Mouse (Mus musculus) CH12.LX (cell line): ENCODE results near the gene Tnfrsf12a. TPM values are rescaled to one million over a fixed set of nuclear protein-coding genes. Genes with fewer than 3 reads are reported as not detected.

Experiments used
- DNase-seq: peaks from one replicate; pipeline ENCODE4 v3.0.0-alpha.2; 2013; ENCODE audit errors: extremely low read depth
- H3K27ac ChIP-seq: 2 replicates; pipeline ENCODE4 v1.5.1; 2012; ENCODE audit warnings: low read depth, mild to moderate bottlenecking, control low read depth, moderate library complexity; ENCODE audit not compliant: insufficient read depth
- H3K27me3 ChIP-seq: replicated peaks from 2 replicates; pipeline ENCODE3; 2012; ENCODE audit warnings: inconsistent platforms
- H3K36me3 ChIP-seq, 2 experiments: replicated peaks in 1 of 2; 2 replicates each; pipeline versions ENCODE3 to v1.6.1; 2012; ENCODE audit warnings: inconsistent platforms in 1 of 2, low read length in 1 of 2, mild to moderate bottlenecking in 1 of 2, mixed read lengths in 1 of 2, moderate library complexity in 1 of 2; ENCODE audit not compliant: control insufficient read depth in 1 of 2, insufficient read depth in 1 of 2
- H3K4me1 ChIP-seq, 2 experiments: 2 replicates each; pipeline ENCODE4 v1.6.1; 2012; ENCODE audit warnings: inconsistent platforms in 1 of 2, moderate library complexity in 1 of 2; ENCODE audit not compliant: insufficient read depth in 2 of 2, control insufficient read depth in 1 of 2
- H3K4me2 ChIP-seq: 2 replicates; pipeline ENCODE4 v1.6.1; 2012; ENCODE audit warnings: low read depth, mild to moderate bottlenecking, control low read depth; ENCODE audit not compliant: poor library complexity, insufficient read depth, severe bottlenecking
- H3K4me3 ChIP-seq, 3 experiments: fragments of 150-350 bp in 1 of 3; sonication (generic) in 1 of 3; replicated peaks in 1 of 3; 2 replicates each; pipeline versions ENCODE3 to v1.5.1; 2011 to 2012; ENCODE audit warnings: low read depth in 2 of 3, low read length in 2 of 3, mild to moderate bottlenecking in 2 of 3, moderate library complexity in 2 of 3, control low read depth in 1 of 3, improper control_type of control experiment in 1 of 3, inconsistent platforms in 1 of 3, mixed read lengths in 1 of 3; ENCODE audit not compliant: poor library complexity in 1 of 3
- H3K79me2 ChIP-seq: replicated peaks from 2 replicates; pipeline ENCODE4 v1.6.1; 2012; ENCODE audit warnings: mild to moderate bottlenecking, moderate library complexity; ENCODE audit not compliant: control insufficient read depth, poor library complexity, insufficient read depth, severe bottlenecking; ENCODE audit errors: extremely low read depth
- H3K9ac ChIP-seq: 2 replicates; pipeline ENCODE4 v1.6.1; 2012; ENCODE audit warnings: low read depth, mild to moderate bottlenecking, control low read depth, moderate library complexity; ENCODE audit not compliant: insufficient read depth
- H3K9me3 ChIP-seq: replicated peaks from 2 replicates; pipeline ENCODE3; 2012; ENCODE audit warnings: low read length, inconsistent platforms, mixed read lengths
- CHD2 ChIP-seq: IDR thresholded peaks from 2 replicates; pipeline ENCODE4 v1.6.1; 2011; ENCODE audit warnings: low read length, improper control_type of control experiment
- CTCF ChIP-seq, 2 experiments: IDR thresholded peaks in 1 of 2; conservative IDR thresholded peaks in 1 of 2; 2 replicates each; pipeline ENCODE4 v1.5.1; 2011 to 2012; ENCODE audit warnings: low read depth in 2 of 2, low read length in 2 of 2, improper control_type of control experiment in 1 of 2, inconsistent platforms in 1 of 2, mild to moderate bottlenecking in 1 of 2, moderate library complexity in 1 of 2
- E2F4 ChIP-seq: IDR thresholded peaks from 2 replicates; pipeline ENCODE4 v1.6.1; 2011; ENCODE audit warnings: low read depth, low read length, improper control_type of control experiment; ENCODE audit not compliant: insufficient replicate concordance
- ELF1 ChIP-seq: IDR thresholded peaks from 2 replicates; pipeline ENCODE4 v1.6.1; 2014; ENCODE audit warnings: low read depth, mild to moderate bottlenecking, inconsistent platforms, low read length, improper control_type of control experiment
- EP300 ChIP-seq: IDR thresholded peaks from 2 replicates; pipeline ENCODE4 v1.6.1; 2011; ENCODE audit warnings: low read length, improper control_type of control experiment
- HCFC1 ChIP-seq: IDR thresholded peaks from 2 replicates; pipeline ENCODE4 v1.6.1; 2012; ENCODE audit warnings: low read depth, mild to moderate bottlenecking, inconsistent platforms, low read length, improper control_type of control experiment
- JUN ChIP-seq: IDR thresholded peaks from 2 replicates; pipeline ENCODE4 v1.6.1; 2011; ENCODE audit warnings: low read depth, mild to moderate bottlenecking, low read length, improper control_type of control experiment, moderate library complexity; ENCODE audit not compliant: insufficient read depth
- JUND ChIP-seq: conservative IDR thresholded peaks from 2 replicates; pipeline ENCODE4 v1.6.1; 2011; ENCODE audit warnings: low read depth, low read length, improper control_type of control experiment
- MAFK ChIP-seq: IDR thresholded peaks from 2 replicates; pipeline ENCODE4 v1.6.1; 2011; ENCODE audit warnings: low read length, improper control_type of control experiment; ENCODE audit not compliant: insufficient replicate concordance
- MEF2A ChIP-seq: IDR thresholded peaks from 2 replicates; pipeline ENCODE4 v1.6.1; 2014; ENCODE audit warnings: low read depth, mild to moderate bottlenecking, inconsistent platforms, low read length, improper control_type of control experiment, borderline replicate concordance
- MYC ChIP-seq: IDR thresholded peaks from 2 replicates; pipeline ENCODE4 v1.6.1; 2011; ENCODE audit warnings: low read depth, mild to moderate bottlenecking, improper control_type of control experiment, low read length
- NELFE ChIP-seq: IDR thresholded peaks from 2 replicates; pipeline ENCODE4 v1.6.1; 2011; ENCODE audit warnings: low read depth, low read length, improper control_type of control experiment
- RAD21 ChIP-seq: IDR thresholded peaks from 2 replicates; pipeline ENCODE4 v1.6.1; 2011; ENCODE audit warnings: low read depth, mild to moderate bottlenecking, low read length, improper control_type of control experiment, moderate library complexity
- SIN3A ChIP-seq: IDR thresholded peaks from 2 replicates; pipeline ENCODE4 v1.6.1; 2012; ENCODE audit warnings: low read length, improper control_type of control experiment, inconsistent platforms
- SMC3 ChIP-seq: IDR thresholded peaks from 2 replicates; pipeline ENCODE4 v1.6.1; 2011; ENCODE audit warnings: low read depth, low read length, improper control_type of control experiment
- TCF12 ChIP-seq: IDR thresholded peaks from 2 replicates; pipeline ENCODE4 v1.6.1; 2014; ENCODE audit warnings: low read depth, mild to moderate bottlenecking, inconsistent platforms, low read length, improper control_type of control experiment
- UBTF ChIP-seq: IDR thresholded peaks from 2 replicates; pipeline ENCODE4 v1.6.1; 2012; ENCODE audit warnings: low read depth, mild to moderate bottlenecking, inconsistent platforms, low read length, improper control_type of control experiment, moderate library complexity
- ZKSCAN1 ChIP-seq: IDR thresholded peaks from 2 replicates; pipeline ENCODE4 v1.6.1; 2012; ENCODE audit warnings: low read depth, inconsistent platforms, low read length, improper control_type of control experiment, borderline replicate concordance
- ZMIZ1 ChIP-seq: IDR thresholded peaks from 2 replicates; pipeline ENCODE4 v1.6.1; 2012; ENCODE audit warnings: low read depth, mild to moderate bottlenecking, inconsistent platforms, low read length, improper control_type of control experiment
- dilution Hi-C: fragments of 300-500 bp; cut with MboI; formaldehyde crosslinking; loops from 2 replicates; pipeline ENCODE4 v1.14.3; 2020; ENCODE audit warnings: low sequenced_read_pairs; ENCODE audit not compliant: extremely low pct_unique_long_range_greater_than_20kb, extremely low pct_ligation_motif_present
- in situ Hi-C: fragments of 300-500 bp; cut with MboI; formaldehyde crosslinking; loops from 3 replicates; pipeline ENCODE4 v1.14.3; 2019; ENCODE audit warnings: low sequenced_read_pairs, low pct_ligation_motif_present, low pct_unique_long_range_greater_than_20kb, mixed read lengths
- polyA plus RNA-seq: library from polyadenylated mRNA; unstranded; fragments of >175 nt; gene quantifications from 2 replicates; pipeline ENCODE4 v1.2.1, GENCODE M21; 2012; ENCODE audit warnings: low read depth; ENCODE audit not compliant: insufficient read length
- total RNA-seq, 2 experiments: library from RNA; depleted of rRNA; stranded (reverse); fragments of 300-350 nt in 1 of 2; fragments of >200 nt in 1 of 2; gene quantifications; 2 replicates each; pipeline ENCODE4 v1.2.3; 2012 to 2014

Tnfrsf12a gene
- total and polyA plus RNA-seq, 3 experiments, result 1.2 to 5.1 (median 1.5) TPM

- H3K4me1 ChIP-seq, result peaks cover 4 to 28% of the 10 kb centered on the region in 2 experiments
- peak overlapping the region; percentile 73 for H3K4me2 ChIP-seq
- TF ChIP-seq CTCF (conservative IDR thresholded peaks at IDR 0.05 in 1 of 2, IDR thresholded peaks at IDR 0.05 in 1 of 2; ENCODE audit: low read depth in 2 of 2, low read length in 2 of 2) (no peak), MYC (0 out of 2 replicates have a peak, but pooled peaks have one; percentile 3), SIN3A (0 out of 2 replicates have a peak, but pooled peaks have one; percentile 7), ZKSCAN1 (no peak)
- peak overlapping the region; percentile 33; the same call in 1 of the 2 replicates for H3K27ac ChIP-seq
- dilution Hi-C loops, result no loop called here
- in situ Hi-C loops, result loop anchor here (10.0 kb wide), 1 partner anchor 51 kb away; the partner anchor contains the start of genes Cldn6, Hcfc1r1, Thoc6 and Tnfrsf12a
- peaks cover 19% of the 10 kb centered on the region for H3K27me3 ChIP-seq
- H3K79me2 ChIP-seq, result no peaks in the 10 kb centered on the region; the same call in 1 of the 2 replicates
- DNase-seq, result no peak
- peaks cover 0 to 2% of the 10 kb centered on the region in 2 experiments for H3K36me3 ChIP-seq
- H3K9ac ChIP-seq, result peak overlapping the region; percentile 75
- peak overlapping the region; percentile 50 to 84 (median 61) for H3K4me3 ChIP-seq
- H3K9me3 ChIP-seq, result no peaks in the 10 kb centered on the region
Measured at GRCm38 (mm10) chr17:23725477-23725876, 48.2 kb upstream of the Tnfrsf12a start.

- in situ Hi-C loops, result loop anchor here (10.0 kb wide), 1 partner anchor 48 kb away; the partner anchor contains the start of genes Cldn6, Hcfc1r1, Thoc6 and Tnfrsf12a
- Histone ChIP-seq H3K27ac (no peak within 1 kb of the TSS), H3K36me3 (no peaks in the 10 kb centered on the region), H3K79me2 (no peaks in the 10 kb centered on the region), H3K4me1 (peaks cover 4 to 23% of the 10 kb centered on the region in 2 experiments), H3K9me3 (no peaks in the 10 kb centered on the region), H3K4me2 (no peak within 1 kb of the TSS), H3K27me3 (peaks cover 40% of the 10 kb centered on the region), H3K4me3 (no peak within 1 kb of the TSS), H3K9ac (no peak within 1 kb of the TSS)
- TF ChIP-seq SMC3 (no peak), NELFE (no peak), MEF2A (no peak), HCFC1 (no peak), MAFK (no peak), ELF1 (no peak), E2F4 (no peak), TCF12 (no peak), RAD21 (no peak), CHD2 (no peak), UBTF (no peak), CTCF (conservative IDR thresholded peaks at IDR 0.05 in 1 of 2, IDR thresholded peaks at IDR 0.05 in 1 of 2; ENCODE audit: low read depth in 2 of 2, low read length in 2 of 2) (no peak), EP300 (no peak), ZMIZ1 (no peak), JUN (no peak), JUND (no peak)
- no peak for DNase-seq
- dilution Hi-C loops, result no loop called here
Measured at GRCm38 (mm10) chr17:23722376-23723125, 45.3 kb upstream of the Tnfrsf12a start, which contains the start of gene 1520401A03Rik. Gene 1520401A03Rik, minus strand, starts transcription at chr17:23722783.
